Mouse (Mus musculus): ENCODE data around the gene Cpsf3. TPM values are rescaled to one million over a fixed set of nuclear protein-coding genes. Genes with fewer than 3 reads are reported as not detected.
A peak's percentile ranks its signal among the peaks of the same experiment; 100 is the strongest.

Cpsf3 gene
- polyA plus RNA-seq, 1 experiment, result 33.3 TPM

- no peak for TF ChIP-seq POLR2A (IDR thresholded peaks at IDR 0.05; ENCODE audit: borderline replicate concordance, extremely low read depth, low read depth, low read length)
- TF ChIP-seq CTCF (IDR thresholded peaks at IDR 0.05; ENCODE audit: insufficient read depth, low read length), result no peak
- peaks cover 10% of the 10 kb centered on the region for H3K4me1 ChIP-seq (ENCODE audit: control insufficient read depth, insufficient read depth, low read length)
- no peak overlapping the region for H3K4me3 ChIP-seq (replicated peaks; ENCODE audit: extremely low read depth, low read depth, low read length)
- 85% methylated on average over 4 of the region's 4 CpGs for WGBS
- no peak for DNase-seq
These were observed 19.7 kb upstream of the Cpsf3 start for GRCm38 (mm10) chr12:21265501-21265900.

GRCm38 (mm10) chr12:21265946-21266783 is 19.0 kb upstream of the Cpsf3 start:
- Histone ChIP-seq H3K4me3 (replicated peaks; ENCODE audit: extremely low read depth, low read depth, low read length) (no peak overlapping the region), H3K4me1 (ENCODE audit: control insufficient read depth, insufficient read depth, low read length) (peaks cover 10% of the 10 kb centered on the region)
- peak; percentile 54 for DNase-seq
- 67% methylated on average over 14 of the region's 14 CpGs for WGBS
- peak; percentile 89 for TF ChIP-seq CTCF (IDR thresholded peaks at IDR 0.05; ENCODE audit: insufficient read depth, low read length)
- no peak for TF ChIP-seq POLR2A (IDR thresholded peaks at IDR 0.05; ENCODE audit: borderline replicate concordance, extremely low read depth, low read depth, low read length)

- no peak for TF ChIP-seq CTCF (IDR thresholded peaks at IDR 0.05; ENCODE audit: insufficient read depth, low read length)
- 80% methylated on average over 2 of the region's 2 CpGs for WGBS
- H3K4me3 ChIP-seq (replicated peaks; ENCODE audit: extremely low read depth, low read depth, low read length), result no peak overlapping the region
- H3K4me1 ChIP-seq (ENCODE audit: control insufficient read depth, insufficient read depth, low read length), result peaks cover 10% of the 10 kb centered on the region
- DNase-seq, result no peak
These were observed 18.4 kb upstream of the Cpsf3 start for GRCm38 (mm10) chr12:21266784-21267098.

GRCm38 (mm10) chr12:21268083-21268616 is 17.0 kb upstream of the Cpsf3 start:
- Histone ChIP-seq H3K4me1 (ENCODE audit: control insufficient read depth, insufficient read depth, low read length) (peaks cover 10% of the 10 kb centered on the region), H3K4me3 (replicated peaks; ENCODE audit: extremely low read depth, low read depth, low read length) (no peak overlapping the region)
- no peak for TF ChIP-seq CTCF (IDR thresholded peaks at IDR 0.05; ENCODE audit: insufficient read depth, low read length)
- no peak for TF ChIP-seq POLR2A (IDR thresholded peaks at IDR 0.05; ENCODE audit: borderline replicate concordance, extremely low read depth, low read depth, low read length)
- WGBS, result 87% methylated on average over 8 of the region's 8 CpGs
- no peak for DNase-seq

- WGBS, result 76% methylated on average over 7 of the region's 7 CpGs
- Histone ChIP-seq H3K4me1 (ENCODE audit: control insufficient read depth, insufficient read depth, low read length) (no peaks in the 10 kb centered on the region), H3K4me3 (replicated peaks; ENCODE audit: extremely low read depth, low read depth, low read length) (no peak overlapping the region)
- TF ChIP-seq CTCF (IDR thresholded peaks at IDR 0.05; ENCODE audit: insufficient read depth, low read length), result no peak
- TF ChIP-seq POLR2A (IDR thresholded peaks at IDR 0.05; ENCODE audit: borderline replicate concordance, extremely low read depth, low read depth, low read length), result no peak
- DNase-seq, result no peak
These were observed 10.7 kb upstream of the Cpsf3 start for GRCm38 (mm10) chr12:21274446-21274845.

GRCm38 (mm10) chr12:21277352-21277864 is 7.8 kb upstream of the Cpsf3 start:
- DNase-seq, result no peak
- TF ChIP-seq POLR2A (IDR thresholded peaks at IDR 0.05; ENCODE audit: borderline replicate concordance, extremely low read depth, low read depth, low read length), result no peak
- no peak for TF ChIP-seq CTCF (IDR thresholded peaks at IDR 0.05; ENCODE audit: insufficient read depth, low read length)
- H3K4me3 ChIP-seq (replicated peaks; ENCODE audit: extremely low read depth, low read depth, low read length), result no peak overlapping the region
- no peaks in the 10 kb centered on the region for H3K4me1 ChIP-seq (ENCODE audit: control insufficient read depth, insufficient read depth, low read length)
- 77% methylated on average over 1 of the region's 1 CpGs for WGBS

GRCm38 (mm10) chr12:21285508-21286242 is 484 bp downstream of the Cpsf3 start:
- peaks cover 10% of the 10 kb centered on the region for H3K4me1 ChIP-seq (ENCODE audit: control insufficient read depth, insufficient read depth, low read length)
- peak overlapping the region; percentile 95 for H3K4me3 ChIP-seq (replicated peaks; ENCODE audit: extremely low read depth, low read depth, low read length)
- WGBS, result under 1% methylated on average over 47 of the region's 47 CpGs
- TF ChIP-seq CTCF (IDR thresholded peaks at IDR 0.05; ENCODE audit: insufficient read depth, low read length), result no peak
- 0 out of 2 replicates have a peak, but pooled peaks have one; percentile 32 for TF ChIP-seq POLR2A (IDR thresholded peaks at IDR 0.05; ENCODE audit: borderline replicate concordance, extremely low read depth, low read depth, low read length)
- DNase-seq, result no peak

- peak within 1 kb of the TSS; percentile 95 for H3K4me3 ChIP-seq (replicated peaks; ENCODE audit: extremely low read depth, low read depth, low read length)
These were observed 1.0 kb downstream of the Cpsf3 start, which contains the start of gene Itgb1bp1 for GRCm38 (mm10) chr12:21286243-21286622. Gene Itgb1bp1 (minus strand): TSS chr12:21286284.

More at GRCm38 (mm10) chr12:21286243-21286622, 1.0 kb downstream of the Cpsf3 start, which contains the start of gene Itgb1bp1:
- under 1% methylated on average over 28 of the region's 28 CpGs for WGBS
- no peak for TF ChIP-seq CTCF (IDR thresholded peaks at IDR 0.05; ENCODE audit: insufficient read depth, low read length)
- no peak for TF ChIP-seq POLR2A (IDR thresholded peaks at IDR 0.05; ENCODE audit: borderline replicate concordance, extremely low read depth, low read depth, low read length)
- DNase-seq, result peak; percentile 99
- H3K4me1 ChIP-seq (ENCODE audit: control insufficient read depth, insufficient read depth, low read length), result peaks cover 10% of the 10 kb centered on the region

All from lung, adult 2 months (tissue).